Mouse (Mus musculus) G1E (cell line): ENCODE results near the gene Magi1. TPM values are rescaled to one million over a fixed set of nuclear protein-coding genes. Genes with fewer than 3 reads are reported as not detected.

Experiments used
- ATAC-seq: 2 replicates; pipeline ENCODE4 v1.8.0; 2016; ENCODE audit warnings: mild to moderate bottlenecking; ENCODE audit not compliant: insufficient number of reproducible peaks, poor library complexity, low FRiP score, severe bottlenecking; ENCODE audit errors: extremely low read depth
- DNase-seq: peaks from one replicate; pipeline ENCODE4 v3.0.0; 2012; ENCODE audit warnings: low spot score
- H3K27me3 ChIP-seq: 2 replicates; pipeline ENCODE4 v1.6.1; 2012; ENCODE audit warnings: mild to moderate bottlenecking, low read length, inconsistent platforms; ENCODE audit not compliant: insufficient read depth
- H3K36me3 ChIP-seq: replicated peaks from 2 replicates; pipeline ENCODE3; 2012; ENCODE audit warnings: mild to moderate bottlenecking, inconsistent platforms
- H3K4me1 ChIP-seq: 2 replicates; pipeline ENCODE4 v1.6.1; 2012; ENCODE audit warnings: low read depth, low read length, inconsistent platforms, mixed read lengths; ENCODE audit not compliant: insufficient read depth
- H3K4me3 ChIP-seq: 2 replicates; pipeline ENCODE4 v1.5.1; 2012; ENCODE audit warnings: low read depth, mild to moderate bottlenecking, inconsistent platforms, low read length, moderate library complexity, mixed read lengths
- H3K9me3 ChIP-seq: replicated peaks from 2 replicates; pipeline ENCODE4 v1.6.1; 2012; ENCODE audit warnings: inconsistent platforms
- CTCF ChIP-seq: IDR thresholded peaks from 2 replicates; pipeline ENCODE4 v1.5.1; 2012; ENCODE audit warnings: low read depth, low read length, inconsistent platforms, mixed read lengths
- GATA1 ChIP-seq: IDR thresholded peaks from 2 replicates; pipeline ENCODE4 v1.6.1; 2012; ENCODE audit warnings: borderline replicate concordance, low read length, inconsistent platforms, mixed read lengths
- GATA2 ChIP-seq: IDR thresholded peaks from 2 replicates; pipeline ENCODE4 v1.6.1; 2012; ENCODE audit warnings: low read depth, low read length, inconsistent platforms, borderline replicate concordance
- POLR2AphosphoS5 ChIP-seq: IDR thresholded peaks from 2 replicates; pipeline ENCODE4 v1.6.1; 2012; ENCODE audit warnings: low read depth, low read length, inconsistent platforms; ENCODE audit not compliant: insufficient replicate concordance
- TAL1 ChIP-seq: conservative IDR thresholded peaks from 2 replicates; pipeline ENCODE4 v1.6.1; 2012; ENCODE audit warnings: low read depth, low read length, inconsistent platforms, mixed read lengths
- polyA plus RNA-seq: library from polyadenylated mRNA; stranded (reverse); fragments of >175 nt; gene quantifications from 2 replicates; pipeline ENCODE4 v1.2.3, GENCODE M21; 2012
- total RNA-seq, 2 experiments: library from RNA; stranded (forward) in 1 of 2; stranded (reverse) in 1 of 2; fragments of 200-1000 nt in 1 of 2; fragments of >200 nt in 1 of 2; fragmentation: Nextera tagmentation in 1 of 2; gene quantifications; 2 replicates each; pipeline ENCODE4 v1.2.3; 2014 to 2017

The Magi1 gene
- total and polyA plus RNA-seq, 3 experiments = 0.21 to 10.0 (median 1.6) TPM

GRCm38 (mm10) chr6:93957172-93957571 lies 326.5 kb downstream of the Magi1 start:
- H3K9me3 ChIP-seq = peaks cover 4% of the 10 kb centered on the region; the same call in 1 of the 2 replicates
- no peak for ATAC-seq
- no peaks in the 10 kb centered on the region for H3K4me1 ChIP-seq
- TF ChIP-seq GATA1 (no peak), GATA2 (no peak), TAL1 (no peak), POLR2AphosphoS5 (no peak), CTCF (no peak)
- H3K4me3 ChIP-seq = no peak overlapping the region
- H3K27me3 ChIP-seq = no peaks in the 10 kb centered on the region
- no peaks in the 10 kb centered on the region for H3K36me3 ChIP-seq
- no peak for DNase-seq

- no peaks in the 10 kb centered on the region for H3K27me3 ChIP-seq
- no peaks in the 10 kb centered on the region for H3K36me3 ChIP-seq
- H3K4me1 ChIP-seq = no peaks in the 10 kb centered on the region
- no peaks in the 10 kb centered on the region for H3K9me3 ChIP-seq
- TF ChIP-seq GATA1 (no peak), TAL1 (no peak), POLR2AphosphoS5 (no peak), GATA2 (no peak), CTCF (no peak)
- no peak for DNase-seq
- no peak overlapping the region for H3K4me3 ChIP-seq
- ATAC-seq = no peak
Observed at GRCm38 (mm10) chr6:93946612-93947011, 337.1 kb downstream of the Magi1 start.

- TF ChIP-seq POLR2AphosphoS5 = no peak
- no peak for TF ChIP-seq CTCF
- TF ChIP-seq GATA2 = no peak
- no peaks in the 10 kb centered on the region for H3K36me3 ChIP-seq
- no peaks in the 10 kb centered on the region; the same call in 1 of the 2 replicates for H3K27me3 ChIP-seq
- DNase-seq (no peak), ATAC-seq (no peak)
- H3K9me3 ChIP-seq = peaks cover 14% of the 10 kb centered on the region
- no peaks in the 10 kb centered on the region for H3K4me1 ChIP-seq
- H3K4me3 ChIP-seq = no peak overlapping the region
Observed at GRCm38 (mm10) chr6:93936359-93936758, 347.4 kb downstream of the Magi1 start.

DNA sequence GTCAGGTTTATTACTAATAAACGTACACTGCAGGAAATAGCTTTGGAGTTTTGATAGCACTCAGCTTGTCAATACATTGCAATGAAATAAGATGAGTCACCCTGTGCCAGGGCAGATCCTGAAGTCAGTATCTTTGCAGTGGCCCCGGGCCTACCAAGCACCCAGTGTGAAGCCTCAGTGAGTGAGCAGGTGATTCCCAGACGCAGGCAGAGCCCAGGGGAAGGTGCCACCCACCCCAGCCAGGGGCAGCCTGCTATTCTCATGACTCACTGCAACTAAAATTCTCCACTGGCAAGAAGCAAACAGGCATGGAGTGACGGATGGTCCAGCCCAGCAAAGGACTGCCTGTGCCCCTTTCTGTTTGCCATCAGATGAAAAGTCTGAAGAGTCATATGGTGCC lies 347.9 kb downstream of the Magi1 start:
- Histone ChIP-seq H3K9me3 (peaks cover 12% of the 10 kb centered on the region), H3K27me3 (no peaks in the 10 kb centered on the region; the same call in 1 of the 2 replicates), H3K4me1 (no peaks in the 10 kb centered on the region), H3K4me3 (no peak overlapping the region), H3K36me3 (no peaks in the 10 kb centered on the region)
- no peak for DNase-seq
- ATAC-seq = no peak
- TF ChIP-seq TAL1 = no peak
- no peak for TF ChIP-seq POLR2AphosphoS5
- TF ChIP-seq GATA1 = no peak
- no peak for TF ChIP-seq GATA2
- no peak for TF ChIP-seq CTCF

DNA sequence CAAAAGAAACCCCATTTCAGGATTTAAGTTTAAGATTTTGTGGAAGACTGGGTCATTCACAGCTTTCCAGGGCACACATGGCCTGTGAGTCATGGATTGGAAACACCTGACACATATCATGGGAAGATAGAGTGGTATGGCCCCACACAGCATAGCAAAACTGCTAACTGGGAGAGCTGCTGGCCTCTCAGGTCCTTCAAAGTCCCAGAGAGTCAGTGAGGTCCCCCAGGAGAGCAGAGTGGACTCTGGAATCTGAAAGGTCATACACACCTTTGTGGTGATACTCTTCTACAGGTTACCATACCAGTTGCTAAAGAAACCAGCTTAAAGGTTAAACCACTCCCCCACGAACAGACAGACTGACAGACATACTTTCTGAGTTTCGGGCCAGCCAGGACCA lies 349.0 kb downstream of the Magi1 start:
- Histone ChIP-seq H3K4me3 (no peak overlapping the region), H3K9me3 (peaks cover 10% of the 10 kb centered on the region; the same call in 1 of the 2 replicates), H3K27me3 (no peaks in the 10 kb centered on the region; the same call in 1 of the 2 replicates), H3K36me3 (no peaks in the 10 kb centered on the region), H3K4me1 (no peaks in the 10 kb centered on the region)
- TF ChIP-seq GATA2 (no peak), TAL1 (no peak), CTCF (no peak), POLR2AphosphoS5 (no peak), GATA1 (no peak)
- ATAC-seq (no peak), DNase-seq (no peak)

- DNase-seq (no peak), ATAC-seq (no peak)
- peaks cover 9% of the 10 kb centered on the region for H3K9me3 ChIP-seq
- no peaks in the 10 kb centered on the region for H3K27me3 ChIP-seq
- no peak for TF ChIP-seq GATA1
- TF ChIP-seq POLR2AphosphoS5 = no peak
- no peak for TF ChIP-seq TAL1
- no peak for TF ChIP-seq GATA2
- TF ChIP-seq CTCF = no peak
- H3K4me3 ChIP-seq = no peak overlapping the region
- H3K4me1 ChIP-seq = no peaks in the 10 kb centered on the region
- H3K36me3 ChIP-seq = no peaks in the 10 kb centered on the region
Observed at GRCm38 (mm10) chr6:93924568-93924967, 359.1 kb downstream of the Magi1 start.

DNA sequence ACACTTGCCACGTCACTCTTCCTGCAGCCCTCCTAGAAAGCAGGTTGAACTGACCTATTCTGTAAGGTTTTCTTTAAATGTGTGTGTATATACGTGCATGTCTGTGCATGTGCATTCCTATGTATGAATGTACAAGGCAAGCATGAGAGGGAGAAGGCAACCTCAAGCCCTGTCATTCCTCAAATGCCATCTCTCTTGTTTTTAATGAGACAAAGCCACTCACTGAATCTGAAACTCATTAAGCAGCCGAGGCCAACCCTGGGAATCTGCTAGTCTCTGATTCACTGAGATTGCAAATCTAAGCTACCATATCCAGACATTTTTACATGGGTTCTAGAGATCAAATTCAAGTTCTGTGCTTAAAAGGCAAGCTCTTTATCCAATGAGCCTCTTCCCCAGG lies 359.7 kb downstream of the Magi1 start:
- Histone ChIP-seq H3K4me3 (no peak overlapping the region), H3K9me3 (peaks cover 9% of the 10 kb centered on the region), H3K4me1 (no peaks in the 10 kb centered on the region), H3K36me3 (no peaks in the 10 kb centered on the region), H3K27me3 (no peaks in the 10 kb centered on the region)
- TF ChIP-seq POLR2AphosphoS5 = no peak
- TF ChIP-seq GATA1 = no peak
- TF ChIP-seq TAL1 = no peak
- no peak for TF ChIP-seq GATA2
- TF ChIP-seq CTCF = no peak
- DNase-seq (no peak), ATAC-seq (no peak)
